Mouse (Mus musculus) hindbrain, embryonic 11.5 days (tissue): ENCODE measurements around the gene Gm7247. TPM values are rescaled to one million over a fixed set of nuclear protein-coding genes. Genes with fewer than 3 reads are reported as not detected.
"Not testable (repeated sequence)": the region's sequence is repeated elsewhere in the genome, so short reads cannot be mapped to it uniquely, and the experiment has no call there.

ENCODE experiments used
- ATAC-seq: fragments of 200-750 bp; cut with Nextera tagmentation; 2 replicates; pipeline ENCODE4 v1.8.0; 2017; ENCODE audit warnings: mild to moderate bottlenecking, moderate TSS enrichment, moderate library complexity; ENCODE audit not compliant: low FRiP score
- DNase-seq: peaks from one replicate; pipeline ENCODE4 v3.0.0-alpha.2; 2015; ENCODE audit warnings: low spot score
- H3K27ac ChIP-seq: fragments of 300-500 bp; sonication (generic); 2 replicates; pipeline ENCODE4 v1.5.1; 2014; ENCODE audit warnings: mild to moderate bottlenecking, low read depth, low read length
- H3K27me3 ChIP-seq: fragments of 300-500 bp; sonication (generic); 2 replicates; pipeline ENCODE4 v1.6.1; 2014; ENCODE audit warnings: mild to moderate bottlenecking, low read length, moderate library complexity, mixed read lengths; ENCODE audit not compliant: control insufficient read depth, insufficient read depth
- H3K36me3 ChIP-seq: fragments of 300-500 bp; sonication (generic); 2 replicates; pipeline ENCODE4 v1.6.1; 2014; ENCODE audit warnings: mild to moderate bottlenecking, low read length, moderate library complexity, mixed read lengths; ENCODE audit not compliant: control insufficient read depth, insufficient read depth
- H3K4me1 ChIP-seq: fragments of 300-500 bp; sonication (generic); replicated peaks from 2 replicates; pipeline ENCODE4 v1.6.1; 2014; ENCODE audit warnings: low read length, mixed read lengths; ENCODE audit not compliant: control insufficient read depth, insufficient read depth
- H3K4me2 ChIP-seq: fragments of 300-500 bp; sonication (generic); replicated peaks from 2 replicates; pipeline ENCODE4 v1.6.1; 2014; ENCODE audit warnings: mild to moderate bottlenecking, low read depth, low read length
- H3K4me3 ChIP-seq: fragments of 300-500 bp; sonication (generic); 2 replicates; pipeline ENCODE4 v1.5.1; 2014; ENCODE audit warnings: low read depth, low read length
- H3K9ac ChIP-seq: fragments of 300-500 bp; sonication (generic); 2 replicates; pipeline ENCODE4 v1.6.1; 2014; ENCODE audit warnings: low read depth, low read length
- H3K9me3 ChIP-seq: fragments of 300-500 bp; sonication (generic); 2 replicates; pipeline ENCODE4 v1.6.1; 2016; ENCODE audit warnings: low read length; ENCODE audit not compliant: control insufficient read depth
- WGBS: fragments of 180-500 bp; shearing (Covaris S2); extraction: QIAGEN DNeasy Blood & Tissue Kit; methylation state at CpG from one replicate; pipeline ENCODE4 v1.1.7; 2014; 5-methylcytosine and 5-hydroxymethylcytosine counted together
- polyA plus RNA-seq: library from polyadenylated mRNA; unstranded; fragments of >200 nt; fragmentation: Nextera tagmentation; extraction: Ambion mirVana; gene quantifications from 2 replicates; pipeline ENCODE4 v1.2.1, GENCODE M21; 2014

Gm7247 gene
- polyA plus RNA-seq, 1 experiment from 2014 or later = not detected

DNA sequence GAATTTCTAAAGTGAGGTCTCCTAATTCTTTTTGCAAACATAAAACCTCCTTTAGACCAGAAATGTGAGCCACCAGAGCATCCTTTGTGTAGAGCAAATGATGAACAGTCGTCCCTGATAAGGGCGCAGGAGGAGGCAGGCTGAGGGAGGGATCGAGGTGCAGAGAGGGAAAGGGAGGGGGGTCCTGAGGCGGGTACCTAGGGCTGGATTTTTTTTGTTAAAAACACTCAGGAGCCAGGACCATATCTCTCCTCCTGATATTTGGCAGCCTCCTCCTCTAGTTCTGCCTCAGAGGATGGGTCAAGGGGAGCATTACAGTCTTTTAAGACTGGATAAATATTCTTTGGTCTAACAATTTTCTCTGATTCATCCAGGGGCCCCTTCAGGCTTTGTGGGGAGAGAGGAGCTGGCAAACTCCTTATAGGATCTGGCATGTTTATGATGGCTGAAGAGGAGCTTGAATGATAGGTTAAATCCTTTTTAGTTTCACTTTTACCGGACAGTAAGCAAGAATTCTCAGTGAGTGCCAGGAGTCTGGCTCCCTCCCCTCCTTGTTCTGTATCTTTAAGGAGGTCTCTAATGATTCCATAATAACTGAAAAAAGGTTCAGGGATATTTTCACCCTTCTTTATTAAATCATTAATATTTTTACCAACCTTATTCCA lies 120.6 kb downstream of the Gm7247 start:
- DNase-seq = no peak

DNA sequence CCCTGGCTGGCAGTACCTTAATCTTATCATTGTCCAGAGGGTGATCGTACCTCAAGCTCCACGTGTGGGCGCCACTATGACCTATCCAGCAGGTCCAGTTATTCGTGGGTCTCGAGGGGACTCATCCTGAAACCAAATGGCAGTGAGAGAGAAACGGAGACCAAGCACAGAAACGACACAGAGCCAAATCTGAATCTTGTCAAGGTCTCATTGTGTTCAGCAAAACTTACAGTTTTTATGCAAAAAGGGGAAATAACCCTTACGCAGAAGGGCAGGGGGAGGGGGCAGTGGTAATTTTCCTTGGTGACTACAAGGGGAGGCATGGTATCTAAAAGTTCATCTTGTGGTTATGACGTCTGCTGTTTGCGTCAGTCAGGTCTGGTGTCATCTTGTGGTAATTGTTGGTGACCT lies 121.4 kb downstream of the Gm7247 start:
- DNase-seq, H3K4me1 ChIP-seq, H3K9ac ChIP-seq, H3K36me3 ChIP-seq, H3K4me3 ChIP-seq, H3K27me3 ChIP-seq, ATAC-seq, H3K27ac ChIP-seq, H3K9me3 ChIP-seq, H3K4me2 ChIP-seq: not testable (repeated sequence)
- WGBS = 87% methylated on average over 10 of the region's 10 CpGs

More for the DNA sequence above, 120.6 kb downstream of the Gm7247 start:
- Histone ChIP-seq H3K9ac (no peak overlapping the region), H3K4me3 (no peak overlapping the region), H3K27ac (no peak overlapping the region), H3K9me3 (no peaks in the 10 kb centered on the region), H3K36me3 (no peaks in the 10 kb centered on the region), H3K4me1 (no peaks in the 10 kb centered on the region), H3K27me3 (no peaks in the 10 kb centered on the region), H3K4me2 (no peak overlapping the region)
- ATAC-seq = no peak
- WGBS = 88% methylated on average over 5 of the region's 5 CpGs

DNA sequence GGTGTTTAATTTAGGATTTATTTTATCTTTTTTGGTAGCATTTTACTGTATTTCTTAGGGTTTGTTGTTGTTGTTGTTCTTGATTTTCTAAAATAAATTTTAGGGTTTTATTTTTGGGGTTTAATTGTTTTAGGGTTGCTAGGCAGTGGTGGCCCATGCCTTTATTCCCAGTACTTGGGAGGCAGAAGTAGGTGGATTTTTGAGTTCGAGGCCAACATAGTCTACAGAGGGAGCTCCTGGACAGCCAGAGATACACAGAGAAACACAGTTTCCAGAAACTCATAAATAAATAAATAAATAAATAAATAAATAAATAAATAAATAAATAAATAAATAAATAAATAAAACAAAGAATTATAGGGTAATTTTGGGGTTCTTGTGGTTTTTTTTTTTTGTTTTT lies 122.1 kb downstream of the Gm7247 start:
- Histone ChIP-seq H3K9me3 (no peaks in the 10 kb centered on the region), H3K4me2 (no peak overlapping the region), H3K9ac (no peak overlapping the region), H3K27ac (no peak overlapping the region), H3K4me1 (no peaks in the 10 kb centered on the region), H3K4me3 (no peak overlapping the region), H3K36me3 (no peaks in the 10 kb centered on the region), H3K27me3 (no peaks in the 10 kb centered on the region)
- 97% methylated on average over 1 of the region's 1 CpGs for WGBS
- ATAC-seq (no peak), DNase-seq (no peak)

DNA sequence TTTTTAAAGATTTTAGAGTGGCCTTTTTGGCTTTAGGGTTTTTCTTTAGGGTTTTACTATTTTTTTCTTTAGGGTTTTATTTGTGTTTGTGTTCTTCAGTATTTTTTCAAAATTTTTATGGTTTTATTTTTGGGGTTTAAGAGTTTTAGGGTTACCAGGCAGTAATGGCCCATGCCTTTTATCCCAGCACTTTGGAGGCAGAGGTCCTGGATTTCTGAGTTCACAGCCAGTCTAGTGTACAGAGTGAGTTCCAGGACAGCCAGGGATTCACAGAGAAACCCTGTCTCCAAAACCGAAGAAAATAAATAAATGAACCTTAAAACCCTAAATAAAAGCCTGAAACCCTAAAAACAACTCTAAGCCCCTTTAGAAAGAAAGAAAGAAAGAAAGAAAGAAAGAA lies 124.6 kb downstream of the Gm7247 start:
- H3K4me1 ChIP-seq = no peaks in the 10 kb centered on the region
- no peaks in the 10 kb centered on the region for H3K9me3 ChIP-seq
- DNase-seq (no peak), ATAC-seq (no peak)
- no peak overlapping the region for H3K4me2 ChIP-seq
- no peak overlapping the region for H3K4me3 ChIP-seq
- WGBS = 72% methylated on average over 1 of the region's 1 CpGs
- H3K36me3 ChIP-seq = no peaks in the 10 kb centered on the region
- H3K27ac ChIP-seq = no peak overlapping the region
- H3K27me3 ChIP-seq = no peaks in the 10 kb centered on the region
- H3K9ac ChIP-seq = no peak overlapping the region

DNA sequence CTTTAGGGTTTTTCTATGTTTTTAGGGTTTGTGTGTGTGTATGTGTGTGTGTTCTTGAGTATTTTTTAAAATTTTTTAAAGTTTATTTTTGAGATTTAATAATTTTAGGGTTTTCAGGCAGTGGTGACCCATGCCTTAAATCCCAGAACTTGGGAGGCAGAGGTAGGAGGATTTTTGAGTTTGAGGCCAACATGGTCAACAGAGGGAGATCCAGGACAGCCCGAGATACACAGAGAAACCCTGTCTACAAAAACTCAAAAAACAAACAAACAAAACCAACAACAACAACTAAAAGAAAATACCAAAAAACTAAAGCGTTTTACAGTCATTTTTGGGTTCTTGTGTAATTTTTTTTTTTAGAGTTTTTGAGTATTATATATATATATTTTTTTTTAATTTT lies 134.2 kb downstream of the Gm7247 start:
- Histone ChIP-seq H3K4me1 (no peaks in the 10 kb centered on the region), H3K27me3 (no peaks in the 10 kb centered on the region), H3K4me3 (no peak overlapping the region), H3K36me3 (no peaks in the 10 kb centered on the region), H3K4me2 (no peak overlapping the region), H3K9ac (no peak overlapping the region), H3K9me3 (no peaks in the 10 kb centered on the region), H3K27ac (no peak overlapping the region)
- WGBS = 91% methylated on average over 2 of the region's 2 CpGs
- no peak for ATAC-seq
- DNase-seq = peak; percentile 18

DNA sequence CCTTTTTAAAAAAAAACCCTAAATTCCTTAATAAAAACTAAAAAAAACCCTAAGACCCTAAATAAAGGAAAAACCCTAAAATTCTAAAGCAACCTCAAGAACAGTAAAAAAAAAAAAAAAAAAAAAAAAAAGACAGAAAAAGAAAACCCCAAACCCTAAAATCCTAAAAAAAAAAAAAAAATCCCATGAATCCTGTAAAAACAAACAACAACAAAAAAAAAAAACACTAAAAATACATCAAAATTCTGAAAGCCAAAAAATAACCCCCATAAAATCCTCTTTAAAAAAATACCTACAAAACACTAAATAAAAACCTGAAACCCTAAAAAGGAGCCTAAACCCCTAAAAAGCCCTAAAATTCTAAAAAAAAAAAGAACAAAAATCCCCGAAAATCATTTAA lies 135.4 kb downstream of the Gm7247 start:
- 92% methylated on average over 1 of the region's 1 CpGs for WGBS
- Histone ChIP-seq H3K4me3 (no peak overlapping the region), H3K27ac (no peak overlapping the region), H3K36me3 (no peaks in the 10 kb centered on the region), H3K9me3 (no peaks in the 10 kb centered on the region), H3K9ac (no peak overlapping the region), H3K4me1 (no peaks in the 10 kb centered on the region), H3K27me3 (no peaks in the 10 kb centered on the region), H3K4me2 (no peak overlapping the region)
- no peak for ATAC-seq
- DNase-seq = no peak

DNA sequence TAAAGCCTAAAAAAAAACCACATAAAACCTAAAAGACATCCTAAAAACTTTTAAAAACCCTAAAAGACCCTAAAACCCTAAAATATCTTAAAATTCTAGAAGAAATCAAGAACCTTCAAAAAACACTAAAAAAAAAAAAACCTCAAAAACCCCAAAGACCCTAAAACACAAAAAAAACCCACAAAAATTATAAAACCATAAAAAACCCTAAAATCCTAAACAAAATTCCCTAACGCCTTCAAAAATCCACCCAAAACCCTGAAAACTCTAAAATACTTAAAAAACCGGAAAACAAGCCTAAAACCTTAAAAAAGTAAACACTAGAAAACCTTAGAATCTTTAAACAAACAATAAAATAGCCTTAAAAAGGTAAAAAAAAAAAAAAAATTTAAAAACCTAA lies 136.4 kb downstream of the Gm7247 start:
- ATAC-seq = no peak
- H3K27me3 ChIP-seq = no peaks in the 10 kb centered on the region
- H3K36me3 ChIP-seq = no peaks in the 10 kb centered on the region
- H3K4me1 ChIP-seq = no peaks in the 10 kb centered on the region
- 98% methylated on average over 2 of the region's 2 CpGs for WGBS
- H3K9ac ChIP-seq = no peak overlapping the region
- H3K4me2 ChIP-seq = no peak overlapping the region
- no peak for DNase-seq
- no peak overlapping the region for H3K4me3 ChIP-seq
- no peak overlapping the region for H3K27ac ChIP-seq
- H3K9me3 ChIP-seq = no peaks in the 10 kb centered on the region

DNA sequence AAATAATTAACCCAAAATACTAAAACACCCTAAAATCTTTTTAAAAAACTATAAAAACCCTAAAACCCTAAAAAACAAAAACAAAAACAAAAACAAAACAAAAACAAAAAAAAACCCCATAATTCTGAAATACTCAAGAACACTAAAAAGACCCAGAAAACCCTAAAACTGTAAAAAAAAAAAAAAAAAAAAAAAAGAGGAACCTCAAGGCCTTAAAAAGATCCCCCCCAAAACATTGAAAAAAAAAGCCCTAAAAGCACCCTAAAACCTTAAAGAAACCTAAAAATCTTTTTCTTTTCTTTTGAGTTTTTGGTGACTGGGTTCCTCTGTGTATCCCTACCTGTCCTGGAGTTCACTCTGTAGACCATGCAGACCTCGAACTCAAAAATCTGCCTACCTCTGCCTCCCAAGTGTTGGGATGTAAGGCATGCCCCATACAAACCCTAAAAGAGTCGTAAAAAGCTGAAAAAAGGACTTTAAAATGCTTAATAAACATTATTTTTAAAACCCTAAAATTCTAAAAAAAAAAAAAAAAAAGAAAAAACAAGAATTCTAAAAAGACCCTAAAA lies 138.2 kb downstream of the Gm7247 start:
- no peak overlapping the region for H3K27ac ChIP-seq
- no peaks in the 10 kb centered on the region for H3K27me3 ChIP-seq
- no peaks in the 10 kb centered on the region for H3K4me1 ChIP-seq
- H3K4me2 ChIP-seq = no peak overlapping the region
- 83% methylated on average over 2 of the region's 2 CpGs for WGBS
- DNase-seq = no peak
- H3K36me3 ChIP-seq = no peaks in the 10 kb centered on the region
- no peak overlapping the region for H3K4me3 ChIP-seq
- H3K9ac ChIP-seq = no peak overlapping the region
- ATAC-seq = no peak
- no peaks in the 10 kb centered on the region for H3K9me3 ChIP-seq

DNA sequence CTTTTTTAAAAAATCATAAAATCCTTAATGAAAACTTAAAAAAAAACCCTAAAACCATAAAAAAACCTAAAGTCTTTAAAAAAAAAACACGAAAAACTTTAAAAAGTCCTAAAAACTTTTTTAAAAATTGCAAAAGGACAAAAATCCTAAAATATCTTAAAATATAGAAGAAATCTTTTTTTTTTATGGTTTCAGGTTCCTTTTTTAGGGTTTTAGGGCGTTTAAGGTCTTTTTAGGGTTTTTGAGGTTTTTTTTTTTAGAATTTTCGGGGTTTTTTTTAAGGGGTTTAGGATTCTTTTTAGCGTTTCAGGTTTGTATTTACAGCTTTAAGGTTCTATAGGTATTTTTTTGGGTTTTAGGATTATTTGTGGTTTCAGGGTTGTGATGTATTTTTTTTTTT lies 138.9 kb downstream of the Gm7247 start:
- 91% methylated on average over 4 of the region's 4 CpGs for WGBS
- Histone ChIP-seq H3K27ac (no peak overlapping the region), H3K4me2 (no peak overlapping the region), H3K9ac (no peak overlapping the region), H3K4me3 (no peak overlapping the region), H3K36me3 (no peaks in the 10 kb centered on the region), H3K27me3 (no peaks in the 10 kb centered on the region), H3K9me3 (no peaks in the 10 kb centered on the region), H3K4me1 (no peaks in the 10 kb centered on the region)
- ATAC-seq (no peak), DNase-seq (no peak)
